Mouse (Mus musculus) cerebellum, postnatal 25 days (tissue): Measurements from ENCODE around the gene Cd47.

ENCODE experiments used
- DNase-seq, 2 experiments: peaks; one replicate each; pipeline ENCODE4 v3.0.0; 2021; ENCODE audit warnings: mixed read lengths in 2 of 2

Gene Cd47

GRCm38 (mm10) chr16:49836634-49837164, 36.4 kb downstream of the Cd47 start:
- DNase-seq = no peak

GRCm38 (mm10) chr16:49838923-49839322, 38.6 kb downstream of the Cd47 start:
- no peak for DNase-seq

- DNase-seq = peak; percentile 59 to 66
Observed at GRCm38 (mm10) chr16:49839681-49840535, 39.6 kb downstream of the Cd47 start.

GRCm38 (mm10) chr16:49843723-49844122, 43.4 kb downstream of the Cd47 start:
- no peak for DNase-seq

GRCm38 (mm10) chr16:49847224-49848003, 47.1 kb downstream of the Cd47 start:
- no peak for DNase-seq

GRCm38 (mm10) chr16:49848651-49849050, 48.3 kb downstream of the Cd47 start:
- no peak for DNase-seq

- no peak for DNase-seq
Observed at GRCm38 (mm10) chr16:49852940-49853339, 52.6 kb downstream of the Cd47 start.

- no peak for DNase-seq
Observed at GRCm38 (mm10) chr16:49853633-49854032, 53.3 kb downstream of the Cd47 start.

- no peak for DNase-seq
Observed at GRCm38 (mm10) chr16:49854194-49854593, 53.9 kb downstream of the Cd47 start.

GRCm38 (mm10) chr16:49854931-49855835, 54.9 kb downstream of the Cd47 start:
- DNase-seq = peak; percentile 97

- peak in 1 of 2 experiments; percentile 80 for DNase-seq
Observed at GRCm38 (mm10) chr16:49855836-49856503, 55.6 kb downstream of the Cd47 start.

GRCm38 (mm10) chr16:49856661-49857060, 56.3 kb downstream of the Cd47 start:
- DNase-seq = peak in 1 of 2 experiments; percentile 21

GRCm38 (mm10) chr16:49857504-49858160, 57.3 kb downstream of the Cd47 start:
- DNase-seq = peak in 1 of 2 experiments; percentile 39

- DNase-seq = no peak
Observed at GRCm38 (mm10) chr16:49858161-49858906, 58.0 kb downstream of the Cd47 start.

- DNase-seq = peak in 1 of 2 experiments; percentile 33
Observed at GRCm38 (mm10) chr16:49858907-49859853, 58.8 kb downstream of the Cd47 start.

GRCm38 (mm10) chr16:49861986-49862385, 61.7 kb downstream of the Cd47 start:
- DNase-seq = no peak

GRCm38 (mm10) chr16:49866617-49867016, 66.3 kb downstream of the Cd47 start:
- no peak for DNase-seq

- DNase-seq = no peak
Observed at GRCm38 (mm10) chr16:49868278-49868677, 67.9 kb downstream of the Cd47 start.

- no peak for DNase-seq
Observed at GRCm38 (mm10) chr16:49873918-49874317, 73.6 kb downstream of the Cd47 start.
